Mouse (Mus musculus) megakaryocyte, embryonic 14.5 days (primary cell): Measurements from ENCODE around the gene Ccdc33. TPM values are rescaled to one million over a fixed set of nuclear protein-coding genes. Genes with fewer than 3 reads are reported as not detected.
A peak's percentile ranks its signal among the peaks of the same experiment; 100 is the strongest.

ENCODE experiments used
- H3K27me3 ChIP-seq: replicated peaks from 2 replicates; pipeline ENCODE3; 2012; ENCODE audit warnings: inconsistent platforms
- H3K36me3 ChIP-seq: replicated peaks from 2 replicates; pipeline ENCODE3; 2012; ENCODE audit warnings: low read length, inconsistent platforms, mixed read lengths
- H3K4me1 ChIP-seq: 2 replicates; pipeline ENCODE4 v1.6.1; 2012; ENCODE audit warnings: inconsistent platforms
- H3K4me3 ChIP-seq: replicated peaks from 2 replicates; pipeline ENCODE3; 2012; ENCODE audit warnings: moderate library complexity, mild to moderate bottlenecking, inconsistent platforms
- H3K9me3 ChIP-seq: 2 replicates; pipeline ENCODE4 v1.6.1; 2012; ENCODE audit warnings: inconsistent platforms
- FLI1 ChIP-seq: IDR thresholded peaks from 2 replicates; pipeline ENCODE4 v1.6.1; 2012; ENCODE audit warnings: low read length, inconsistent platforms, mixed read lengths
- GATA1 ChIP-seq: IDR thresholded peaks from 3 replicates; pipeline ENCODE4 v1.6.1; 2012; ENCODE audit warnings: mixed read lengths, low read length, inconsistent platforms, borderline replicate concordance
- polyA plus RNA-seq: library from polyadenylated mRNA; stranded (reverse); fragments of >175 nt; gene quantifications from 2 replicates; pipeline ENCODE4 v1.2.3, GENCODE M21; 2012; ENCODE audit warnings: low replicate concordance; ENCODE audit not compliant: insufficient read depth

Ccdc33 gene
- not detected in 2 replicates for polyA plus RNA-seq

DNA sequence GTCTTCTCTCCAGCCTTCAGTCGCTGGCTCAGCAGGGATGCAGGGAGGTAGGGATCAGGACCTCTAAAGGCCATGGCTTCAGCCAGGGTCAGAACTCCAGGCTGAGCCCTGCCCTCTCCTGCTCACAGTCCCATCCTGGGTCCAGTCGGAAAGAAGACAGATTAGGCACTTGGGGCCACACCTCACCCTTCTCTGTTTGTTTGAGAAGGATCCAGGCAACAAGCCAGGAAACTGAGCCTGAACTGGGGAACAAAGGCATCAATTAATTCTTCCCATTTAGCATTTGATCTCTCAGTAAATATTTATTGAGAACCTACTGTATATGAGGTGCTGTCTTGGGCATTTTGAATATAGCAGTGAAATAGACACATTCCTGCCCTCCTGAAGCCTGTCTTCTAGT is at the start of gene Ccdc33:
Gene Ccdc33 (minus strand): TSS at position 153 of the 400 bp plus-strand sequence.
- Histone ChIP-seq H3K27me3 (peaks cover 89% of the 10 kb centered on the region), H3K9me3 (no peaks in the 10 kb centered on the region)
- no peak for TF ChIP-seq FLI1
- TF ChIP-seq GATA1 = no peak

DNA sequence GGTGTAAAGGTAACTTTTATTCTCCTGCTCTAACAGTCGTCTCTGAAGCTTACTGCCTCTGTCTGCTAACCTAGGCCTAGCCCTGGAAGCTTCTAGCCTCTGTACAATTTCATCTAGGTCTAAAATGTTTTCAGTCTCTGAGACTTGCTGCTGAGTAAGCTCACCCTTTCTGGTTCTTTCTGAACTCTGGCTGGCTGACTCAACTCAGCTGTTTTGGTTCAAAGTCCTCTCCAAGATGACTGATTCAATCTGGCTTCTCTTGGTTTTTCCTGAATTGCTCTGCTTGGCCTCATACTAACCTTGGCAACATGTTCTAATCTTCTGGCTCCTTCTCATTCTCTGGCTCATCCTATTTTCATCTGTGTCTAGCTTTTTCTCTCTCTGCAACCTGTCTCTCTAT is 47.2 kb upstream of the Ccdc33 start:
- H3K27me3 ChIP-seq = peaks cover 38% of the 10 kb centered on the region
- TF ChIP-seq FLI1 (no peak), GATA1 (no peak)
- H3K4me3 ChIP-seq = no peak overlapping the region
- no peaks in the 10 kb centered on the region for H3K36me3 ChIP-seq
- H3K9me3 ChIP-seq = peaks cover 6% of the 10 kb centered on the region; the same call in 1 of the 2 replicates
- no peaks in the 10 kb centered on the region for H3K4me1 ChIP-seq

More for the DNA sequence above, at the start of gene Ccdc33:
- H3K36me3 ChIP-seq = no peaks in the 10 kb centered on the region
- H3K4me1 ChIP-seq = peaks cover 27% of the 10 kb centered on the region
- no peak within 1 kb of the TSS for H3K4me3 ChIP-seq

DNA sequence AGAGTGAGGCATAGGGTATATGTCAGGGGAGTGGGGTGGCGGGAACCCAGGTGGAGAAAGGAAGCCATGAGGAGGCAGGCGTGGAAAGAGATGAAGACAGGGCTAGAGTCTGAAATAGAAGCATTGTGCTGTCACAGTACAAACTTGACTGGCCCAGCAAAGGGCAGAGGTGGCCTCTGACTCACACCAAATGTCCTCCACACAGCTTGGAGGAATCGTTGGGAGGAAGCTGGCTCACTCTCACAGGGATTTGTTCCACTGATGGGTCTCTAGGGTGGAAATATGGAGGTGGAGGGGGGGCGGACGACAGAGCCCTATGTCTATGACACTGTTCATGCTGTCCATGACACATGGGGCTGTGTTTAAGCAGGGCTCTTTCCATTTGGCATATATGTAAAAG is 44.5 kb upstream of the Ccdc33 start:
- H3K36me3 ChIP-seq = no peaks in the 10 kb centered on the region
- peaks cover 56% of the 10 kb centered on the region for H3K27me3 ChIP-seq
- peaks cover 6% of the 10 kb centered on the region; the same call in 1 of the 2 replicates for H3K9me3 ChIP-seq
- TF ChIP-seq GATA1 (no peak), FLI1 (no peak)
- no peak overlapping the region for H3K4me3 ChIP-seq
- peaks cover 8% of the 10 kb centered on the region for H3K4me1 ChIP-seq

DNA sequence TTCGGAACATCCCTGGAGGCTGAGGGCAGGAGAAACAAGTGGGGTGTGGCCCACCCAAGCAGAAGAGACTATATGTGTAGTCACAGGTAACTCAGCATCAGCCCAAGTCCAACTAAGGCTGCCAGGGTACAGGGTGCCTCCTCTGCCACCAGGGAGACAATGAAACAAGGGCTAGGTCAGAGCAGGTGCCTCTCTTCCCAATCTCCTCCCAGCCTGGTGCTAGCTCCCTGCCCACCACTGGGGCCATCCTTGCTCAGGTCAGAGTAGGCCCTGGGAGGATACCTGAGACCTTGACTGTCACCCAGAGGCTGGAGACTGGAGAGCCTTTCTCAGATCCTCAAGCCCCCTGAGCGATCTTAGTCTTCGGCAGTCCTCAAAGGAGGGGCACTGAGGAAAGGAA is 43.5 kb upstream of the Ccdc33 start:
- no peaks in the 10 kb centered on the region for H3K36me3 ChIP-seq
- H3K4me1 ChIP-seq = peaks cover 12% of the 10 kb centered on the region
- TF ChIP-seq GATA1 (no peak), FLI1 (no peak)
- peaks cover 6% of the 10 kb centered on the region; the same call in 1 of the 2 replicates for H3K9me3 ChIP-seq
- peaks cover 63% of the 10 kb centered on the region for H3K27me3 ChIP-seq
- no peak overlapping the region for H3K4me3 ChIP-seq

DNA sequence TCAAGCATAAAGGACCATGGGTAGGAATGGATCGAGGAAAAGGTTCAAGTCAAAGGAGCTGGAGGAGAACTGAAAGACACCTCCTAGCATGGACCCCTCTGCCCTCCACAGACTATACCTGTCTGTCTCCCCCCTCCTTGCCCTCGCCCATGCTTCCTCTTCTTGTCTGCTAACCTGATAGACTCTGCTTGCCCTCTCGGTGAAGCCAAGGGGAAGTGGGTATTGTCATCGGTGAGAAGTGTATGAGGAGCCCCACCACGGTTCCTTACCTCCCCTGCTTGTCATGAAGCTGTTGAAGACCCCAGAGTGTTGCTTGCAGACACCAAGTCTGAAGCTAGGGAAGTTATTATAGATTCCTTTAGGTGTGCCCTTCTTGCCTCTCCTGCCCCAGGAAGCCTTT is 41.7 kb upstream of the Ccdc33 start:
- peaks cover 14% of the 10 kb centered on the region for H3K4me1 ChIP-seq
- H3K27me3 ChIP-seq = peaks cover 75% of the 10 kb centered on the region
- no peaks in the 10 kb centered on the region for H3K36me3 ChIP-seq
- H3K4me3 ChIP-seq = no peak overlapping the region
- no peak for TF ChIP-seq FLI1
- TF ChIP-seq GATA1 = no peak
- H3K9me3 ChIP-seq = no peaks in the 10 kb centered on the region

DNA sequence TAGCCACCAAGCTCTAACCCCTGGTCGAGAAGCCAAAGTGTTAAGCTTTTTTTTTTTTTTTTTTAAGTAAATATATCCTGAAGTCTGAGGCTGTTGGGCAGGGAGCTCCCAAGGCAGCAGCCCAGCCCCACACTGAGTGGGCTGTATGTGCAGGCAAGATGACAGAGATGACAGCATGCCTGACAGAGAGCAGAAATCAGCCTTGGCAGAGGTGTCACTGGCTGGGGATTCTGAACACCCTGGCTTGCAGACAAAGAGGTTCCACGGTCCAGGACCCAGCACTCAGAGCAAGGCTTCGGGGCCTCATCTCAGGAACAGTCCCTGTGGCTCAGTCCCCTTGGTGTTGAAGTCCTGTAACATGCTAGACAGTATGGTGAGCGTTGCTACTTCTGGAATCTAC is 41.2 kb upstream of the Ccdc33 start:
- Histone ChIP-seq H3K4me1 (peaks cover 14% of the 10 kb centered on the region), H3K9me3 (no peaks in the 10 kb centered on the region), H3K36me3 (no peaks in the 10 kb centered on the region), H3K4me3 (no peak overlapping the region), H3K27me3 (peaks cover 77% of the 10 kb centered on the region)
- TF ChIP-seq GATA1 = no peak
- no peak for TF ChIP-seq FLI1

DNA sequence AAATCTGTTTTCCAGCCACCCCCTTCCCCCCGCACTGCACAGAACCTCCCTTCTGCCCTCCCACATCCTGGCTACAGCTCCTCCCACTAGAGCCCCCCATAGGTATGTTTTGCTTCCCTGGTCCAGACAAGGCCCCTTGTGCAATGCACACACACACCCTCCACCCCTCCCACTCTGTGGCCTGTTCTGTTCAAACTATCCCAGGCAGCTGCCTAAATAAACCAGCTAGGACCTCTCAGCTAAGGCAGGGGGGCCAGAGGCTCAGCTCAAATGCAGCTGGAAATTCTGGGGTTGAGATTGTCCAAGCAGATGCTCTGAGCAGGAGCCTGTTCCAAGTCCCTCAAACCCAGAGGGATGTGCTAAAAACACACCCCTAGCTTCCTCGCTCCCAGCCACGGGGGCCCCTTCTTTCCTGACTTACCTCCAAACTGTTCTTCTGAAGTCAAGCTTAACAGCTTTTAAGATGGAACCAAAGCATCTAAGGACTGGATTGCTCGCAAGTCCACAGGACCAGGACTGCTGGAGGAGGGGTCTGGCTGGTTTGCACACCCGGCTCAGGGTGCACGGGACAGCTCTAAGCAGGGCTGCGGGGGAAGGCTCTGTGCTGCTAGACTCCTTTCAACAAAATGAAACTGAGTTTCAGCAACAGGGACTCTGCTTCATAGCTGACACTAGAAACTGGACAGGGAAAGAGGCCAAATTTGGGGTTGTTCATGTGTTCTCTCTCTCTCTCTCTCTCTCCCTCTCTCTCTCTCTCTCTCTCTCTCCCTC is 40.1 kb upstream of the Ccdc33 start:
- Histone ChIP-seq H3K27me3 (peaks cover 84% of the 10 kb centered on the region), H3K36me3 (no peaks in the 10 kb centered on the region), H3K4me1 (peaks cover 14% of the 10 kb centered on the region), H3K4me3 (peak overlapping the region; percentile 73), H3K9me3 (no peaks in the 10 kb centered on the region)
- TF ChIP-seq GATA1 = no peak
- TF ChIP-seq FLI1 = no peak

DNA sequence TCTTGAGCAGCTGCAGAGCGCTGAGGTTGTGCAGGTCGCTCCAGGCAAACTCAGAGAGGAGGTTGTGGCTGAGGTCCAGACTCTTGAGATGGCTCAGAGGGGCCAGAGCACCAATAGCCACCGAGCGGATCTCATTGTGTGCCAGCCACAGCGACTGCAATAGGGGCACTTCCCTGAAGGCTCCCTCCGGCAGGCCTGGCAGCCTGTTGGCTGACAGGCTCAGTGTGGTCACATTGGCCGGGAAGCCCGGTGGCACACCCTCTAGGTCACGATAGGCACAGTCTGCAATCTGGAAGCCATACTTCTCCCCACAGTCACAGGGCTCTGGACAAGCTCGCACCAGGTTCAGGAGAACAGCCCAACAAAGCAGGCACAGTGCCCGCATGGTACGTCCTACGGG is 39.2 kb upstream of the Ccdc33 start:
- Histone ChIP-seq H3K9me3 (no peaks in the 10 kb centered on the region), H3K36me3 (no peaks in the 10 kb centered on the region), H3K4me3 (no peak overlapping the region), H3K27me3 (peaks cover 84% of the 10 kb centered on the region), H3K4me1 (peaks cover 21% of the 10 kb centered on the region)
- TF ChIP-seq FLI1 (no peak), GATA1 (no peak)

DNA sequence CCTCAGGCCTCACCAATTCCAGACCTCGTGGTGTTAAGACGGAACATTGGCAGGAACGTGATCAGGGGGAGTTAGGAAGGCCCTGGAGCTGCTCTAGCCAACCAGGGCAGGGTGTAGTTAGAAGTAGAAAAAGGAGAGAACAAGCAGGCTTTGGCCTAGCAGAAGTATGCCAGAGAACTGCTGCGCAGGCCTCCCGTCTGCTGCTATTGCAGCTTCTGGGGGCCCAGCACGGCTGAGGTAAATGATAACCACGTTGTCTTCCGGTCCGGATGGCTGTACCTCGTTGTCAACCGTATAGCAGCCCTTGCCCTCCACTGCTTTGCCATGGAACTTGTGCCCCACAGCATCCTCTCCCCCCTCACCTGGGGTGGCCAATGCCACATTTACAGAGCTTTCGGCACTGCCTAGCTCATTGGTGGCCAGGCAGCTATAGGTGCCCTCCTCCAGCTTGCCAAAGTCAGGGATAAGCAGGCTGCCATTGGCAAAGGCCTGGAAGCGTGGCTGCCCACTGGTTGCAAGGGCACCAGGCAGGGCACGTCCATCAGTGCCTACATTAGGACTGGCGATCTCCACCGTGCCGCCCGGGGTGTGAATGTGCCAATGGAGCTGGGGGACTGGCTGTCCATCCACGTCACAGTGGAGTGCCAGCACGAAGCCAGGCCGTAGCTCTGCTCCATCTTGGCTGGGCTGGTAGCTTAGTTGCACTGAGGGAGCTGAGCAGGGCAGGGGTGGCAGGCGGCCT is 38.4 kb upstream of the Ccdc33 start:
- Histone ChIP-seq H3K4me1 (peaks cover 30% of the 10 kb centered on the region), H3K27me3 (peaks cover 85% of the 10 kb centered on the region), H3K4me3 (peak overlapping the region; percentile 47), H3K36me3 (no peaks in the 10 kb centered on the region), H3K9me3 (no peaks in the 10 kb centered on the region)
- TF ChIP-seq GATA1 = no peak
- no peak for TF ChIP-seq FLI1

DNA sequence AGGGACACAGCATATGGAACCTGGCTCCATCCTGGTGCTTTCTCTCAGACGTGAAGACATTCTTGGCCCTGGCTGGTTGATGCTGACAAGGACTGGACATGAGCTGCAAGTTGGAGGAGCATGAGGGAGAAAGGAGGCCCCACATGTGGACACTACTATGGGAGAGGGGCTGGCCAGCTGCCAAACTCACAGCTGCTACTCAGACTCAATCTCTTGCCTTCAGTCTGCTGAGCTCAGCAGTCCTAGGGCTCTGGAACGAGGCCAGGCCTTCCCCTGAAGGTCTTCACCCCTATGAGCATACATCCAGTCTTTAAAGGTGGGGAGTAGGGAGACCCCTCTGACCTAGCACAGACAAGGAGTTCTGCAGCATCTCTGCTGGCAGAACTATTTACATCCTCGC is 36.7 kb upstream of the Ccdc33 start:
- TF ChIP-seq FLI1 = no peak
- TF ChIP-seq GATA1 = no peak
- H3K4me3 ChIP-seq = no peak overlapping the region

More for the DNA sequence above, 36.7 kb upstream of the Ccdc33 start:
- H3K36me3 ChIP-seq = no peaks in the 10 kb centered on the region
- peaks cover 33% of the 10 kb centered on the region for H3K4me1 ChIP-seq
- no peaks in the 10 kb centered on the region for H3K9me3 ChIP-seq
- peaks cover 90% of the 10 kb centered on the region for H3K27me3 ChIP-seq
